Mouse (Mus musculus) myocyte (in vitro differentiated cells): ENCODE measurements around the gene Hs3st5.

Experiments used
- CEBPB ChIP-seq: IDR thresholded peaks from 2 replicates; pipeline ENCODE4 v1.6.1; 2011; ENCODE audit warnings: mild to moderate bottlenecking, moderate library complexity; ENCODE audit not compliant: poor library complexity, insufficient read depth, severe bottlenecking
- MAX ChIP-seq: IDR thresholded peaks from one replicate; pipeline ENCODE4 v1.6.1; 2011; ENCODE audit warnings: low read depth, mild to moderate bottlenecking, control low read depth
- POLR2A ChIP-seq: IDR thresholded peaks from one replicate; pipeline ENCODE4 v1.6.1; 2011; ENCODE audit warnings: low read depth, mild to moderate bottlenecking, control low read depth, moderate library complexity; ENCODE audit not compliant: insufficient read length
- POLR2AphosphoS2 ChIP-seq: IDR thresholded peaks from one replicate; pipeline ENCODE4 v1.6.1; 2011; ENCODE audit warnings: low read depth, control low read depth; ENCODE audit not compliant: insufficient read length
- TCF12 ChIP-seq: IDR thresholded peaks from one replicate; pipeline ENCODE4 v1.6.1; 2011; ENCODE audit warnings: mild to moderate bottlenecking, control low read depth; ENCODE audit not compliant: poor library complexity, insufficient read depth, severe bottlenecking

DNA sequence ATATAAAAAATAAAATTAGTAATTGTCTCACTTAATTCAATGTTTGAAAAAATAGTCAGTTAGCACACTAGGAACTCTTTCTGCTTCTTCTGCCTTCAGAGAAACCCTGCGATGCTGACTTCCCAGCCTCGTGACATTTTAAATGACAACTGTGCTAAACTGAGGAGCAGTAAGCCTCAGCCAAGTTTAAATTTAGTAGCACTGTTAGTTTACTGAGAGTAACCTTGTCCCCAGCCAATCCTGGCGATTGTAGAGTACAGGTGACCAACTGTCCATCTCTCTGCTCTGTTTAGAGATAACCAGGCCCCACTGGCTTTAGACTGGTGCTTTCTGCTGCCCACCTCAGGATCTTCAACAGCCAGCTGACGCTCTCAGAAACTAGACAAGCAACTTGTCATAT lies 121.3 kb downstream of the Hs3st5 start:
- TF ChIP-seq CEBPB (no peak), POLR2A (no peak), TCF12 (no peak), MAX (no peak), POLR2AphosphoS2 (no peak)
